Mouse (Mus musculus): ENCODE data around the gene Faf2.

- TF ChIP-seq CTCF (IDR thresholded peaks at IDR 0.05; ENCODE audit: extremely low read depth, insufficient read length, insufficient replicate concordance, low read depth, low read length) (no peak), POLR2A (IDR thresholded peaks at IDR 0.05; ENCODE audit: low read depth, low read length) (no peak)
Observed at GRCm38 (mm10) chr13:54602639-54603111, 18.9 kb upstream of the Faf2 start.
